Mouse (Mus musculus) MEL (cell line): ENCODE measurements around the gene Galnt18. TPM values are rescaled to one million over a fixed set of nuclear protein-coding genes. Genes with fewer than 3 reads are reported as not detected.

Experiments
- DNase-seq: peaks from one replicate; pipeline ENCODE4 v3.0.0; 2011; ENCODE audit warnings: low read depth, low spot score
- H3K27ac ChIP-seq: 2 replicates; pipeline ENCODE4 v1.5.1; 2012; ENCODE audit warnings: low read depth, mild to moderate bottlenecking, control low read depth, low read length, moderate library complexity; ENCODE audit not compliant: control insufficient read depth
- H3K27me3 ChIP-seq, 2 experiments: fragments of 150-350 bp in 1 of 2; sonication (generic) in 1 of 2; 2 replicates each; pipeline ENCODE4 v1.6.1; 2012; ENCODE audit warnings: low read length in 2 of 2, mild to moderate bottlenecking in 2 of 2, improper control_type of control experiment in 1 of 2, moderate library complexity in 1 of 2; ENCODE audit not compliant: insufficient read depth in 2 of 2, control insufficient read depth in 1 of 2
- H3K36me3 ChIP-seq, 2 experiments: 2 replicates each; pipeline ENCODE4 v1.6.1; 2012 to 2014; ENCODE audit warnings: low read length in 2 of 2, improper control_type of control experiment in 1 of 2, inconsistent platforms in 1 of 2, mild to moderate bottlenecking in 1 of 2; ENCODE audit not compliant: insufficient read depth in 2 of 2, control insufficient read depth in 1 of 2
- H3K4me1 ChIP-seq, 2 experiments: fragments of 150-350 bp in 1 of 2; sonication (generic) in 1 of 2; 2 replicates each; pipeline ENCODE4 v1.6.1; 2012; ENCODE audit warnings: low read length in 2 of 2, improper control_type of control experiment in 1 of 2, mild to moderate bottlenecking in 1 of 2; ENCODE audit not compliant: insufficient read depth in 2 of 2, control insufficient read depth in 1 of 2
- H3K4me3 ChIP-seq, 2 experiments: fragments of 150-350 bp in 1 of 2; sonication (generic) in 1 of 2; 2 replicates each; pipeline ENCODE4 v1.5.1; 2012; ENCODE audit warnings: low read depth in 2 of 2, low read length in 2 of 2, mild to moderate bottlenecking in 2 of 2, moderate library complexity in 2 of 2, control low read depth in 1 of 2, improper control_type of control experiment in 1 of 2; ENCODE audit not compliant: control insufficient read depth in 1 of 2, insufficient read depth in 1 of 2
- H3K79me2 ChIP-seq: 2 replicates; pipeline ENCODE4 v1.6.1; 2012; ENCODE audit warnings: mild to moderate bottlenecking, low read length, moderate library complexity; ENCODE audit not compliant: control insufficient read depth, poor library complexity, insufficient read depth
- H3K9ac ChIP-seq: 2 replicates; pipeline ENCODE4 v1.6.1; 2012; ENCODE audit warnings: low read depth, mild to moderate bottlenecking, control low read depth, low read length, moderate library complexity; ENCODE audit not compliant: control insufficient read depth, poor library complexity, severe bottlenecking
- H3K9me3 ChIP-seq: fragments of 150-350 bp; sonication (generic); replicated peaks from 2 replicates; pipeline ENCODE4 v1.6.1; 2012; ENCODE audit warnings: mild to moderate bottlenecking, low read length, improper control_type of control experiment, moderate library complexity; ENCODE audit not compliant: insufficient read depth
- CHD1 ChIP-seq: IDR thresholded peaks from 2 replicates; pipeline ENCODE4 v1.6.1; 2012; ENCODE audit warnings: low read depth, mild to moderate bottlenecking, inconsistent platforms, low read length, improper control_type of control experiment
- CHD2 ChIP-seq: IDR thresholded peaks from 2 replicates; pipeline ENCODE4 v1.6.1; 2011; ENCODE audit warnings: low read length, improper control_type of control experiment
- CTCF ChIP-seq, 3 experiments: IDR thresholded peaks in 2 of 3; conservative IDR thresholded peaks in 1 of 3; 2 replicates each; pipeline ENCODE4 v1.5.1; 2011 to 2012; ENCODE audit warnings: low read length in 3 of 3, low read depth in 2 of 3, mild to moderate bottlenecking in 2 of 3, improper control_type of control experiment in 1 of 3, inconsistent platforms in 1 of 3, mixed read lengths in 1 of 3, moderate library complexity in 1 of 3; ENCODE audit not compliant: control insufficient read depth in 1 of 3, insufficient read depth in 1 of 3, poor library complexity in 1 of 3, severe bottlenecking in 1 of 3
- E2F4 ChIP-seq: IDR thresholded peaks from 2 replicates; pipeline ENCODE4 v1.6.1; 2011; ENCODE audit warnings: low read depth, low read length, improper control_type of control experiment, borderline replicate concordance
- GABPA ChIP-seq: IDR thresholded peaks from 2 replicates; pipeline ENCODE4 v1.6.1; 2012; ENCODE audit warnings: low read depth, mild to moderate bottlenecking, inconsistent platforms, low read length, improper control_type of control experiment, moderate library complexity
- GATA1 ChIP-seq: IDR thresholded peaks from 2 replicates; pipeline ENCODE4 v1.6.1; 2011; ENCODE audit warnings: low read depth, low read length, improper control_type of control experiment
- HCFC1 ChIP-seq: IDR thresholded peaks from 2 replicates; pipeline ENCODE4 v1.6.1; 2012; ENCODE audit warnings: low read depth, mild to moderate bottlenecking, inconsistent platforms, low read length, improper control_type of control experiment, moderate library complexity
- JUND ChIP-seq: IDR thresholded peaks from 2 replicates; pipeline ENCODE4 v1.6.1; 2011; ENCODE audit warnings: low read depth, mild to moderate bottlenecking, improper control_type of control experiment, low read length
- KAT2A ChIP-seq: conservative IDR thresholded peaks from 2 replicates; pipeline ENCODE4 v1.6.1; 2012; ENCODE audit warnings: low read depth, low read length, improper control_type of control experiment, inconsistent platforms
- MAFK ChIP-seq: IDR thresholded peaks from 2 replicates; pipeline ENCODE4 v1.6.1; 2011; ENCODE audit warnings: low read depth, mild to moderate bottlenecking, low read length, improper control_type of control experiment, borderline replicate concordance
- MAX ChIP-seq: IDR thresholded peaks from 2 replicates; pipeline ENCODE4 v1.6.1; 2011; ENCODE audit warnings: low read length, improper control_type of control experiment
- MEF2A ChIP-seq: IDR thresholded peaks from 2 replicates; pipeline ENCODE4 v1.6.1; 2014; ENCODE audit warnings: low read depth, mild to moderate bottlenecking, inconsistent platforms, low read length, improper control_type of control experiment; ENCODE audit not compliant: poor library complexity, insufficient replicate concordance, severe bottlenecking; ENCODE audit errors: extremely low read depth
- MXI1 ChIP-seq: IDR thresholded peaks from 2 replicates; pipeline ENCODE4 v1.6.1; 2011; ENCODE audit warnings: mild to moderate bottlenecking, low read depth, low read length, improper control_type of control experiment
- MYC ChIP-seq: IDR thresholded peaks from 2 replicates; pipeline ENCODE4 v1.6.1; 2011; ENCODE audit warnings: low read depth, mild to moderate bottlenecking, low read length, improper control_type of control experiment, moderate library complexity
- NRF1 ChIP-seq: IDR thresholded peaks from 2 replicates; pipeline ENCODE4 v1.6.1; 2014; ENCODE audit warnings: low read depth, mild to moderate bottlenecking, inconsistent platforms, low read length, improper control_type of control experiment, moderate library complexity; ENCODE audit not compliant: poor library complexity, insufficient read depth, severe bottlenecking
- POLR2A ChIP-seq, 2 experiments: IDR thresholded peaks; 2 replicates each; pipeline ENCODE4 v1.6.1; 2011 to 2012; ENCODE audit warnings: low read length in 2 of 2, mild to moderate bottlenecking in 2 of 2, control low read depth in 1 of 2, improper control_type of control experiment in 1 of 2, low read depth in 1 of 2, moderate library complexity in 1 of 2; ENCODE audit not compliant: control insufficient read depth in 1 of 2, insufficient read depth in 1 of 2, poor library complexity in 1 of 2
- TCF12 ChIP-seq: IDR thresholded peaks from 2 replicates; pipeline ENCODE4 v1.6.1; 2014; ENCODE audit warnings: low read depth, mild to moderate bottlenecking, inconsistent platforms, low read length, improper control_type of control experiment, moderate library complexity
- UBTF ChIP-seq: IDR thresholded peaks from 2 replicates; pipeline ENCODE4 v1.6.1; 2012; ENCODE audit warnings: low read depth, mild to moderate bottlenecking, inconsistent platforms, low read length, improper control_type of control experiment, moderate library complexity, borderline replicate concordance; ENCODE audit not compliant: insufficient read depth
- USF2 ChIP-seq, 2 experiments: IDR thresholded peaks; 2 replicates each; pipeline ENCODE4 v1.6.1; 2011 to 2012; ENCODE audit warnings: improper control_type of control experiment in 2 of 2, low read length in 2 of 2, borderline replicate concordance in 1 of 2, inconsistent platforms in 1 of 2, low read depth in 1 of 2, mild to moderate bottlenecking in 1 of 2; ENCODE audit not compliant: insufficient read depth in 1 of 2
- ZC3H11A ChIP-seq: IDR thresholded peaks from 2 replicates; pipeline ENCODE4 v1.6.1; 2012; ENCODE audit warnings: low read depth, mild to moderate bottlenecking, inconsistent platforms, low read length, improper control_type of control experiment
- ZMIZ1 ChIP-seq: IDR thresholded peaks from 2 replicates; pipeline ENCODE4 v1.6.1; 2012; ENCODE audit warnings: low read depth, mild to moderate bottlenecking, inconsistent platforms, low read length, improper control_type of control experiment, moderate library complexity
- ZNF384 ChIP-seq: IDR thresholded peaks from 2 replicates; pipeline ENCODE4 v1.6.1; 2012; ENCODE audit warnings: low read depth, mild to moderate bottlenecking, inconsistent platforms, low read length, improper control_type of control experiment
- polyA plus RNA-seq, 2 experiments: library from polyadenylated mRNA; stranded (reverse) in 1 of 2; unstranded in 1 of 2; fragments of >175 nt in 1 of 2; fragments of >200 nt in 1 of 2; gene quantifications; 2 replicates each; pipeline versions ENCODE4 v1.2.1 to v1.2.4; 2012; ENCODE audit warnings: low replicate concordance in 2 of 2, low read depth in 1 of 2; ENCODE audit not compliant: insufficient read length in 2 of 2, insufficient read depth in 1 of 2, missing spikeins in 1 of 2
- total RNA-seq: library from RNA; depleted of rRNA; stranded (reverse); fragments of 300-350 nt; gene quantifications from 2 replicates; pipeline ENCODE4 v1.2.3, GENCODE M21; 2012

Galnt18 gene
- total and polyA plus RNA-seq, 3 experiments, result not detected

- Histone ChIP-seq H3K27me3 (no peaks in the 10 kb centered on the region), H3K9me3 (no peaks in the 10 kb centered on the region), H3K9ac (no peak overlapping the region)
- TF ChIP-seq HCFC1, result no peak
- TF ChIP-seq UBTF, result no peak
- TF ChIP-seq CHD2, result no peak
- no peak for TF ChIP-seq ZNF384
- no peak for TF ChIP-seq MEF2A
- TF ChIP-seq POLR2A (IDR thresholded peaks at IDR 0.05; ENCODE audit: control insufficient read depth in 1 of 2, insufficient read depth in 1 of 2, low read depth in 1 of 2, low read length in 2 of 2, poor library complexity in 1 of 2), result no peak
- TF ChIP-seq CHD1, result no peak
- no peak for TF ChIP-seq KAT2A
- no peak for TF ChIP-seq MAX
- TF ChIP-seq GABPA, result no peak
- TF ChIP-seq MXI1, result no peak
- no peak for TF ChIP-seq ZC3H11A
- no peak for TF ChIP-seq CTCF (IDR thresholded peaks at IDR 0.05 in 2 of 3, conservative IDR thresholded peaks at IDR 0.05 in 1 of 3; ENCODE audit: control insufficient read depth in 1 of 3, insufficient read depth in 1 of 3, low read depth in 2 of 3, low read length in 3 of 3, poor library complexity in 1 of 3, severe bottlenecking in 1 of 3)
- TF ChIP-seq MYC, result no peak
- TF ChIP-seq, all 39 proteins: peak for 0
- no peak overlapping the region for H3K4me3 ChIP-seq
- no peaks in the 10 kb centered on the region for H3K4me1 ChIP-seq
- H3K27ac ChIP-seq, result no peak overlapping the region
- no peaks in the 10 kb centered on the region for H3K36me3 ChIP-seq
- no peaks in the 10 kb centered on the region for H3K79me2 ChIP-seq
- DNase-seq, result no peak
Measured at GRCm38 (mm10) chr7:111654526-111654925, 125.3 kb downstream of the Galnt18 start.

- no peaks in the 10 kb centered on the region for H3K27me3 ChIP-seq
- H3K27ac ChIP-seq, result no peak overlapping the region
- no peaks in the 10 kb centered on the region for H3K4me1 ChIP-seq
- H3K9me3 ChIP-seq, result no peaks in the 10 kb centered on the region
- no peaks in the 10 kb centered on the region for H3K79me2 ChIP-seq
- no peaks in the 10 kb centered on the region for H3K36me3 ChIP-seq
- TF ChIP-seq ZMIZ1, result no peak
- TF ChIP-seq TCF12, result no peak
- no peak for TF ChIP-seq CHD1
- no peak for TF ChIP-seq GATA1
- no peak for TF ChIP-seq CTCF (IDR thresholded peaks at IDR 0.05 in 2 of 3, conservative IDR thresholded peaks at IDR 0.05 in 1 of 3; ENCODE audit: control insufficient read depth in 1 of 3, insufficient read depth in 1 of 3, low read depth in 2 of 3, low read length in 3 of 3, poor library complexity in 1 of 3, severe bottlenecking in 1 of 3)
- TF ChIP-seq MYC, result no peak
- no peak for TF ChIP-seq USF2 (IDR thresholded peaks at IDR 0.05; ENCODE audit: borderline replicate concordance in 1 of 2, insufficient read depth in 1 of 2, low read depth in 1 of 2, low read length in 2 of 2)
- no peak for TF ChIP-seq E2F4
- TF ChIP-seq MAFK, result no peak
- TF ChIP-seq NRF1, result no peak
- no peak for TF ChIP-seq JUND
- no peak for TF ChIP-seq GABPA
- no peak for DNase-seq
- H3K9ac ChIP-seq, result no peak overlapping the region
- no peak overlapping the region for H3K4me3 ChIP-seq
Measured at GRCm38 (mm10) chr7:111644362-111644761, 135.4 kb downstream of the Galnt18 start.
